Mouse (Mus musculus): ENCODE results near the gene Runx1.
A peak's percentile ranks its signal among the peaks of the same experiment; 100 is the strongest.

The Runx1 gene

GRCm38 (mm10) chr16:92644718-92645422 is 181.1 kb downstream of the Runx1 start:
- DNase-seq = peak; percentile 43

GRCm38 (mm10) chr16:92644315-92644714 is 181.6 kb downstream of the Runx1 start:
- no peak for DNase-seq

- DNase-seq = no peak
Observed at GRCm38 (mm10) chr16:92642283-92642682, 183.7 kb downstream of the Runx1 start.

- DNase-seq = no peak
Observed at GRCm38 (mm10) chr16:92641053-92641452, 184.9 kb downstream of the Runx1 start.

GRCm38 (mm10) chr16:92639093-92639492 is 186.9 kb downstream of the Runx1 start:
- DNase-seq = no peak

GRCm38 (mm10) chr16:92637033-92637432 is 188.9 kb downstream of the Runx1 start:
- no peak for DNase-seq

- peak; percentile 74 for DNase-seq
Observed at GRCm38 (mm10) chr16:92632115-92632763, 193.7 kb downstream of the Runx1 start.

- DNase-seq = no peak
Observed at GRCm38 (mm10) chr16:92631637-92632036, 194.3 kb downstream of the Runx1 start.

- no peak for DNase-seq
Observed at GRCm38 (mm10) chr16:92630950-92631349, 195.0 kb downstream of the Runx1 start.

- no peak for DNase-seq
Observed at GRCm38 (mm10) chr16:92629829-92630228, 196.1 kb downstream of the Runx1 start.

- DNase-seq = no peak
Observed at GRCm38 (mm10) chr16:92627262-92627661, 198.7 kb downstream of the Runx1 start.

- DNase-seq = no peak
Observed at GRCm38 (mm10) chr16:92623953-92624352, 202.0 kb downstream of the Runx1 start.

- no peak for DNase-seq
Observed at GRCm38 (mm10) chr16:92621859-92622258, 204.1 kb downstream of the Runx1 start.

GRCm38 (mm10) chr16:92620841-92621518 is 205.0 kb downstream of the Runx1 start:
- no peak for DNase-seq

- no peak for DNase-seq
Observed at GRCm38 (mm10) chr16:92616839-92617238, 209.1 kb downstream of the Runx1 start.

- DNase-seq = peak; percentile 34
Observed at GRCm38 (mm10) chr16:92615234-92615799, 210.6 kb downstream of the Runx1 start.

GRCm38 (mm10) chr16:92612546-92612945 is 213.4 kb downstream of the Runx1 start:
- DNase-seq = peak; percentile 86

- peak; percentile 66 for DNase-seq
Observed at GRCm38 (mm10) chr16:92611641-92612149, 214.3 kb downstream of the Runx1 start.

GRCm38 (mm10) chr16:92610464-92610863 is 215.5 kb downstream of the Runx1 start:
- DNase-seq = no peak

- no peak for DNase-seq
Observed at GRCm38 (mm10) chr16:92609717-92610077, 216.3 kb downstream of the Runx1 start.

GRCm38 (mm10) chr16:92609006-92609716 is 216.8 kb downstream of the Runx1 start:
- peak; percentile 46 for DNase-seq

- DNase-seq = no peak
Observed at GRCm38 (mm10) chr16:92608180-92608960, 217.6 kb downstream of the Runx1 start.
